Mouse (Mus musculus): Measurements from ENCODE around the gene Aftph.
"Not testable (repeated sequence)": the region's sequence is repeated elsewhere in the genome, so short reads cannot be mapped to it uniquely, and the experiment has no call there.

Gene Aftph

DNA sequence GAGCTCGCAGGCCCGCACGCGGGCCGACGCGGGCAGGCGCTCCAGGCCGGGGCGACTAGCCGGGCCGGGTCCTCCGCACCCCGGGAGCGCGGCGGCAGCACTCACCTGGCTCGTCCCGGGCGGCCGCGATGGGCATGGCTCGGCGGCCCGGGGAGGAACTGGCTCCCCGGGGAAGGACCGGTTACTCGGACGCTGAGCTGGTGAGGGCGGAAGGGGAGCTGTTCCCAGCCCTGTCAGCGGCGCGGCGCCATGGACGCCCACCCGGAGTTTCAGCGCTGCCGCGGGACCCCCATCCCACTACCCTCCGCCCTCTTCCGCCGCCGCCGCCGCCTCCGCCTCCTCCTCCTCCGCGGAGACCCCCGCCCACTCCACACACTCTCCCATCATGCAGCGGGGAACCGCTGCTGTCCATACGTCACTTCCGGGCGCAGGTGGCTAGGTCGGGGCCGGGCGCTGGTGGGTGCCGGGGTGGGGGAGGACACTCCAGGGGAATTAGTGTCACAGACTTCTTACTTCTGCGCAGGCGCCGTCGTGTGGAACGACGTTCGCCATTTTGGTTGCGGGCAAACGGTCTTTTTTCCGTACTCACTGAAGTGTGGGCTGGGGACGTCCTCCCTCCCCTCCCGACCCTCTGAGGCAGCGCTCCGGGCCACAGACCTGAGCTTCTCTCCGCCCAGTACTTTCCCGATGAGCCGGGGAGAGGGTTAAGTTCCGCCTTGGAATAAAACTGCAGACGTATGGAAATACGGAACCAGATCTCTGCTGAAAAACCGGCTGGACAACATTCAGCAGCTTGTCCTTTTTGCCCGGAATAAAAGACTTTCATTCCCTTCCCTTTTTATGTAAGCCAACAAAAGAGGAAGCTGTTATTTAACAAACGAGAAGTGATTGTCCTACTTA is at the start of gene Aftph:
Aftph (minus strand) TSS at position 389 of the 900 bp plus-strand sequence.
- DNase-seq, result peak; percentile 98

DNA sequence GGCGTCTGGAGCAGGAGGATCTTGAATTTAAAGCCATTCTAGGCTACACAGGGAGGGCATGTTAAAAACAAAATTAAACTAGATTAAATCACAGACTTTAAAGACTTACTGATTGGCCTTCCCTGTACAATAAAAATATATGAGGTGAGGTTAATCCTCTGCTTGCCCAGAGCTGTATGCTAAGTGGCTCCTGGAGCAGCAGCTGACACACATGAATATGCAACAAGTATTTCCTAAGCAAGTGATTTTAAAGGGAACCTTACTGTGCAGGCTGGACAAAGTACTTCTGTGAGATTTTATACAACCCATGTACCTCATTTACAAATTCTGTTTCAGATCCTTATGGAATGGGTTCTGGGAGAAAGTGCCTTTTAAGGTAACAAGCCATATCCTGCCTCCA is 47.6 kb upstream of the Aftph start:
- DNase-seq, result no peak

DNA sequence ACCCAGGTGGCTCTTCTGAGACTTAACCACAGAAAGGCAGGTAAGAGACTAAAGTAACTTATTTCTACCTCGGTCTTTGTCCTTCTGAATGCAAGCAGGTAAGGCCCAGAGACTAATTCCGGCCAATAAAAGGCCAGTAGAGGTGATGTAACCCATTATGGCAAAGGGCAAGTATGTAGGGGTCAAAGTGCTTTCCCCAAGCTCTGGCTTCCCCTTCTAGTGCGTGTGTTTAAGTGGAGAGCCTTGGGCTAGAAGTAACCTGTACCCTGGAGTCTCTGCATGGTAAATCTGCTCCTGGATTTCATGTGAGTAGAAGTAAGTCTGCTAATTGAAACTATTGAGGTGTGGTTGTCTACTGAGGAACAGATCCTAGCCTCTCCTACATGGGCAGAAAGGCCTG is 46.7 kb upstream of the Aftph start:
- no peak for DNase-seq

DNA sequence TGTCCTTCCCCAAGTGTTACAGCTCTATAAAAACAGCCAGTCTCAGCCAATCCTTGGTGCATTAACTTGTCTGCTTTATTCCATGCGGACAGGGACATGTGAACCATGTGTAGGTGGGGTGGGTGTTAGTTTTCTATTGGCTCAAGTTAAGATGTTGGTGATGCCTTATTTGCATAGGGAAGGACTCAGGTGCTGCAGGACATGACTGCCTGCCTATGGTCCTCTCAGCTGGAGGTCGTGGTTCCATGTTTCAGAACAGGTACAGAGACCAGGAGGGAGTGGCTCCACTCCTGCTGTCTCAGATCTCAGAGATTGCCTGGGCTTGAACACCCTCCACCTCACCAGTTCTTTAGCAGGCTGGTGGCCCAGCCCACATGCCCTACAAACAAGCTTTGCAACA is 44.8 kb upstream of the Aftph start:
- DNase-seq, result no peak

DNA sequence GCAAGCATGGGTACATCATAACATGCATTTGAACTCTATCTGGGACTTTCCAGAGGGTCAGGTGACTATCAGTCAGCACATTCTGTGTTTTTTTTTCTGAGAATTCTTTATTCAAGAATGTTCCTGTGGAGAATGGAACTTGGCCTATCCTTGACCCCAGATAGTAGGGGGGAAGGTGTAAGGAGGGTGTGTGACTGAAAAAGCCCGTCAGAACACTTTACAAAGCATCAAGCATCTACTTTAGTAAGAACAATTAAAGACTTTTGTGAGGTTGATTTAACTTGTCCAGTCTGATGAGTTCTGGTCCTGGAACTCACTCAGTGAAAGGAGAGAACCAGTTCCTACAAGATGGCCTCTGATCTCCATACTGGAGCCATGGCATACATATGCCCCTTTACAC is 43.8 kb upstream of the Aftph start:
- no peak for DNase-seq

DNA sequence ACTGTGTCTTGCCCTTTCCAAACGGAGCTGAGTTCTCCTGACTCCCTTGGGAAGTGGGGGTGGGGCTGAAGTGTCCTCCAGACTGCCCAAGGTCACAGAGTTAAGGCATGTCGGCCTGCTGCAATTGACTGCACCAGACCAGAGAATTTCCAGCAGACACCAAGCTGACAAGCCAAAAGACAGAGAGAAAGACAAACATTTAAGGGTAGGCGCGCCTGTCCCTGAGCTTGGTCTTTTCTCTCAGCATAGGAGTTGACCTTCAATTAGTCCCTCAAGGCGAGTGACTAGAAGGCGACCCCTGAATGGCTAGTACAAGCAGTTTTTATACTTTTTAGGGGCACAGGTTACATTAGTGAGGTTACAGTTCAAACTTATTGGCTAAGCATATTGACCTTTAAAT is 43.4 kb upstream of the Aftph start:
- no peak for DNase-seq

DNA sequence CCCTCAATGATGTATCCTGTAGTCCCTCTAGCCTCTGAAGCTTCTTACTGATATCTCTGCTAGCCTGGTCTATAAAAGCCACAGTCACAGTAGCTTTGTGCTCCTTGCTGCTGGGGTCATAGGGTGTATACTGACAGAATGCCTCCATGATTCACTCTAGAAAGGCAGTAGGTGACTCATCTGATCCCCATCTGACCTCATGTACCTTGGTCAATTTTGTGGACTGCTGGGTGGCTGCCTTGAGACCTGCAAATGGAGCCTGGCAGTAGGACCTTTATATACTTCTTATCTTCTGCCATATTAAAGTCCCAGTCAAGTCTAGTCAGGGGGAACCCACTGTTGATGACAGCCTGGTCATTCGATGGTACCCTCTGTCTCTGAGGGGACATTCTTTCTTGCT is 42.1 kb upstream of the Aftph start:
- DNase-seq, result no peak

DNA sequence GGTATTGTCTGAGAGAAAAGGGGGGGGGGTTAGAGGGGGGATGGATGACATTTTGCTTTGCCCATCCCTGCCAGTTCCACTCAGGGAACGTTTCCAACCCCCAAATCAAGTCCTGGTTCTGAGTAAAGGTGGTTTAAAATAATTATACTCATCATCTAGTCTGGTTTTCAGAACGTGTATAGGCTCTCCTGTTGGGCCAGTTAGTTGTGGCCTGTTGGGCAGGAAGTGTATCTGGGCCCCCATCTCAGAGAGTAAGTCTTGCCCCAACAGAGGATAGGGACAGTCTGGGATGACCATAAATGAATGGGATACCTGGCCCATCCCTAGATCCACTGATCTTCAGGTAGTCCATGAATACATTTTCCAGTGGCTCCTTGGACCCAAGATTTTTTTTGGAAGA is 41.2 kb upstream of the Aftph start:
- no peak for DNase-seq

DNA sequence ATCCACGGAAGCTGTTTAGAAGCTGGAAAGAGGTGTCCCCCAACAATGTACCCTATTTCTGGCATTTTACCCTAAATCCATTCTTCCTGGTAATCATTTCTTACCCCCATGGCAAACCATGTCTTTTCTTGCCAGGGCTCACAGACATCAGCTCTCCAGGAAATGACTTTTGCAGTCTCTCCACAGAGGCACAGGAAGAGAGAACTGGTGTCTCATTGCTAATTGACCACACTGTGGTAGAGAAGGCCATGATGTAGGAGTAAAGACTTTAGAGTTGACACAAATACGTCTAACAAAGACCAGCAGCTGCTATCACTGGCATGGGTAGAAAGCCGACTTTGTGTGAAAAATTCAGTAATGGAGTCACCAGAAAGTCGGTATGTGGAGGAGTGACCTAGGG is 38.9 kb upstream of the Aftph start:
- no peak for DNase-seq

DNA sequence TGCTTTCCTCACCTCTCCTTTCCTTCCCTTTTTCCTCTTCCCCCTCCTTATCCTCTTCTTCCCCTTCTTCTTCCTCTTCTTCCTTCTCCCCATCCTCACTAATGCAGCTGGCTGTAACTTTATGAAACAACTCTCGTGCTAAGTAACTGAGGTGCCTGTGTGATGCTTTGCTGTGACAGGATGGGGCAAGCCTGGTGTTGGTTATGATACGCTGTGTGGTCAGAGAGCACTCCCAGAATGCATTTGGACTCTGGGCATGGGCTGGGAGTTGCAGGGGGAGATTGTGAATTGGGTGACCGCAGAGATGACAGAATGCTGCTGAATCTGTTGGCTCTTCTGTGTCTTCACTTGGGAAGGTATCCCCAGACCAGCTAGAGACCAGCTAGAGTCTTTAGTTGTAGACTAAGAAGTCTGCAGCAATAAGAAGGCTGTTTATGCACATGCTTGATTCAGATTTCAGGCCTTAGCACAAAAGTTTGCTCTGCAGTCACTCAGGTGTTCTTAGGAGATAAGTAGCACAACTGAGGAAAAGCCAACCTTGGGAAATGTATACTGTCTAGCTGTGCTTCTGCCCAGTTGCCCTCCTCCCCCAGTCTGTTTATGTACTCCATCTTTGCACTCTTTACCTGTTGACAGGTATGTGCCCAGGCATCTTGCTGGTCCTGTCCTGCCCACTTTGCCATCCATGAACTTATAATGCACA is 37.6 kb upstream of the Aftph start:
- DNase-seq, result peak; percentile 23

DNA sequence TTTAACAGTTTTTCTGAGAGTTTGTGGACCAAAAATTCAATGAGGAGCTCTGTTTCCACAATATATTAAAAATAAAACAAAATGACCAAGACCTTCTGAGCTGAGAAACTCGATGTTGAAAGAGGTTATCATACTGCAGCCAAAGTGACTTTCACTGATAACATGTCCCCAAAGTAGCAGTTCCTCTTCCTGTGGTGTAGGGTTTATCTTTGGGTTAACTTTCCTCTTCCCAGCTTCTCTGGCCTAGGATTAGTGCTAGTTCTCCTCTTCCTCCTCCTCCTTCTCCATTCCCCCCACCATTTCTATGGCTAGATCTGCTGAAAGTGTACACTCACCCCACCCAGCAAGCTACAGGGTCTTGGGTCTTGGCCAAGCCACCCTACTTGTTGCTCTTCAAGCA is 36.9 kb upstream of the Aftph start:
- DNase-seq, result no peak

DNA sequence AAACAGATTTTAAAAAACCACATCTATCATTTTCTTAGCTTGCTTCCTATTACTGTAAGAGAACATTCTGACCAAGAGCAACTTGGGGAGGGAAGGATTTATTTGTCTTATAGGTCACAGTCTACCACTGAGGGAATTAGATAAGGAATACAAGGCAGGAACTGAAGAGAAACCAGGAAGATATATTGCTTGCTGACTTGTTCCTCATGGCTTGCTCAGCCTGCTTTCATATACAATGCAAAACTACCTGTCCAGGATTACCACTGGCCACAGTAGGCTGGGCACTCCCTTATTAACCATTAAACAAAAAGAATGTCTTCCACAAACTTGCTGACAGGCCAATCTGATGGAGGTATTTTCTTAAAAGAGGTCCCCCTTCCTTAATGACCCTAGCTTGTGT is 35.3 kb upstream of the Aftph start:
- DNase-seq, result no peak

DNA sequence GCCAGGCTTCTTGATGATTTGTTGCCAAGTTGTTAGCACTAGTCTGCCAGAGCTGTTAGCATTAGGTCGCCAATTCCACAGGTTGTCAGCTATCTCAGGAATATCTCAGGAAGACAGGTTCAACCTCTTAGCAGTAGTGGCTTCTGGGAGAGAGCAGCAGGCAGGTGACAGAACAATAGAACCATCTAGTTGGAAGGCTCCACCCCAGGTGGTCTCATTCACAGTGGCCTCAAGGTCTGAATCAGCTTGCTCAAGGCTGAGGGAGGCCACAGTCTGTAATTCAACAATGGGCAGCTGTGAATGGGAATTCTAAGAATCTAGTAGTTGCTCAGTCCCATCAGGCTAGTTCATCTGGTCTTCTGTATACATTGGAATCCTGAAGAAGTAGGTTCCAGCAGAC is 31.3 kb upstream of the Aftph start:
- DNase-seq, result no peak

DNA sequence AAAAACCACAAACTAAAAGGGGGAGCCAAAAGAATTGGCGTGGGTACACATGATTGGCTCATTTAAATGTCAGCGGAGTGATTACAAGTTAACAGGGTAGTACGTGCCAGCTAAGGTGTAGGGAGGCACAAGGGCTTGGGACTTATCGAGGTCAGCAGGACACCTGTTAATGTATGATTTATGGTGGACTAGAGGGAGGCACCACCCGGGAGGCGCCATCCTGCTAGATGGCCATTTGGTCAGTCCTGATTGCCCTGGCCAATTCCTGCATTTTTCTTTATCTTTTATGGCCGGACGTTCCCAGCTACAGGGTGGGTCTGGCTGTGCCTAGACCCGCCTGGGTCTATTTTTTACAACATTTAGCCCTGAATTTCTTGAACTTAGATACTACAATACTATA is 30.4 kb upstream of the Aftph start:
- not testable (repeated sequence) for DNase-seq

DNA sequence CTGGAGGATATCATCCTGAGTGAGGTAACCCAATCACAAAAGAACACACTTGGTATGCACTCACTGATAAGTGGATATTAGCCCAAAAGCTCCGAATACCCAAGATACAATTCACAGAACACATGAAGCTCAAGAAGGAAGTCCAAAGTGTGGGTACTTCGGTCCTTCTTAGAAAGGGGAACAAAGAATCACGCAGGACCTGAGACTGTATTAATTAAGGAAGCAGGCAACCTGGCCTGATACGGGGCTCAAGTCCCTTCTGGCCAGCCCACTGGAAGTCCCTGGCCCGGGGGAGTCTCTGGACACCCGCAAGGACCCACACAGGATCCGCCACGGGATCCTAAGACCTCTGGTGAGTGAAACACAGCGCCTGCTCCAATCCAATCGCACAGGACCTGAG is 20.6 kb upstream of the Aftph start:
- DNase-seq, result not testable (repeated sequence)

DNA sequence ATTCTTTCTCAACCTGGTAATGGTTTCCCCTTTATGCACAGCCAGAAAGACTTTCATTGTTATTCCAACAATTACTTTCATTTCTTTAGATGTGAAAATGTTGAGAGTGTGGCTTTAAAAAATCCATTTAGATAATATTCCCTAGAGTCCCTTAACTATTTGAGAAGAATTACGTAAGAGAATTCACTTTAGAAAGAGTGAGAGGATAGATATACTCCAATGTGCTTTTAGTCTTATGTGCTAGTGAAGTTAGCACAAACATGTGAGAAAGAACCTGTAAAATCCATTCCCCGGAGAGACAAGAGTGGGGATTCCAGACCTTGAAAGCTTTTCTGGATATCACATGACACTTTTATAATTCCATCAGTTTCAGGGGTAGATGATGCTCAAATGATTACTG is 9.2 kb upstream of the Aftph start:
- DNase-seq, result no peak

DNA sequence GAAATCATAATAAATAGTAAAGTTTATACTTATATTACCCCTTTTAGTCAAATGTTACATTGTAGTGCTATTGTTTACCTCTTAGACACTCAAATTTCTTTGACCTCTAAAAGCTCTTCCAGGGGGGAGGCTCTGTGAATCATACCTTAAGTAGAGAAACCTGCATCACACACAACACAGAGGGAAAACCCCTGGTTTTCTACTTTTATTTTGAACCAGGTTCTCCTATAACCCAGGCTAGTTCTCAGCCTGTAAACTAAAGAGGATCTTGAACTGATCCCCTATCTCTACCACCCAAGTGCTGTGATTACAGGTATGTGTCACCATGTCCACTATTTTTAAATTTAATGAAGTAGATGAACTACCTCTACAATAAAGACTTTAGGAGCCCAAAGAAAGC is 2.0 kb upstream of the Aftph start:
- DNase-seq, result no peak

DNA sequence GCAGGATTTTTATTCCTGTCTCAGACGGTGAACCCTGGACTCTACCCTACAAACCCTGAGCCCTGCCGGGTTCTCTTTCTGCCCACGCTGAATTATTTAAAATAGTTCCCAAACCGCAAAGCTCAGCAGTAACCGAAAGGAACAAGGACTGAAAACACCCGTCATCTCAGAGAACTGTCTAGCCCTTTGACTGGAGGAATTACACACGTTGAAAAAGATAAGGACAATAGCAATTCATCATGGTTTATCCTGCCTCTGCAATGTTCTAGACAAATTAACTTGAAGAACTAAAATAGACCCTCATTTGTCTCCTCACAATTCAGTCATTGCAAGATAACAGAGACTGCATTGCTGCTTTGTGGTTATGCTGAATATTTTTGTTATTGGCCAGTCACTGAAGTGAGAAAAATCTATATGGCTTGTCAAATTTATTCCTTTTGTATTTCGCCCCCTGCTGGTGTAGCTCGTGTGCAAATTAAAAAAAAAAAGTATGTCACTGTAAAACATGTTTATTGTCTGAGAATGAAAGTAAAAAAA is 1.0 kb upstream of the Aftph start:
- DNase-seq, result peak; percentile 68

DNA sequence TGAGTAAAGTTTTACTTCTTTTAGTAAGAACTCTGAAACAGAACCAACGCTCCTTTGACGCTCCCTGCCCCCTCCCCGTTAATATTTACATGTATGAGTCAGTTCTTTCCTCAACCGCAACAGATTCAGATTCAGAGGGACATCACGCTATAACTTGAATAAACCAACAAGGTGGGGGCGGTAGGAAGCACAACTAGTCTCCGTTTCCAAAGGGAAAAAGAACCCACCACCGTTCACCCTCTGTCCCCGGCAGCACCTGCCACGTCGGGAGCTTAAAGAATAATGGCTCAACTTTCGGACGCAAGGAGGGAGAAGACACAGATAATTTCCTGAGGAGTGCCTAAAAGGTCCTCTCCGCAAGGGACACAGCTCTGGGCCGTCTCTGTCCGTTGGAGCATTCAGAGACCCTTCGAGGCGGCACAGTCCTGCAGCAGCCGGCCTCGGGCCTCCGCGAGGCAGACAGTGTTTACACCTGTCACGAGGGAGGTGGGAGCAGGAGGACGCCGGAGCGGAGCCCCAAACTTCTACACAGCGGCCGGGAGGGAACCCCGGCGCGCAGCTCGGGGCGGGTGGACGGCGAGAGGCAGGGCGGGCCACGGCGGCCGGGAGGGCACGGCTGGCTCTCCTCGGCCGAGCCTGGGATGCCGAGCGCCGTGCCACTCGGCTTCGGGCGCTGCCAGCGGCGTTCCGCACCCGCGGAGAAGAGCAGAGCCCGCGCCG is 748 bp downstream of the Aftph start:
- DNase-seq, result peak; percentile 72

DNA sequence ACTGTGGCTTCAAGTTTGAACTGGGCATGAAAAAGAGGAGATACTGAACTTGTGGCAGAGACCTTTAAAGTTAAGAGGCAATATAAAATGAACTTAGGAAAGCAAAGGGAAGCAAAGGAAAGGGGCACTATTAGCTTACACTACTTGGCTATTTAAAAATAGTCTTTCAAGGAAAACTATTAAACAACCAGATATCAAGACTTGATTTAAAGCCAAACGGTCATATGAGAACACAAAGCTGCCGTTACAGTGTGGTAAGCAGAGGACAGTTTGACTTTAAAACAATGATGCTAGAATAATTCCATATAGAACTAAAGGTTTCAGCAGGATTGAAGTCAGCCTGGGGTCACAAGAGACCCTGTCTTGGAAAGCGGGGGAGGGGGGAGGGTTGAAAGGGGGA is 7.3 kb downstream of the Aftph start:
- no peak for DNase-seq

DNA sequence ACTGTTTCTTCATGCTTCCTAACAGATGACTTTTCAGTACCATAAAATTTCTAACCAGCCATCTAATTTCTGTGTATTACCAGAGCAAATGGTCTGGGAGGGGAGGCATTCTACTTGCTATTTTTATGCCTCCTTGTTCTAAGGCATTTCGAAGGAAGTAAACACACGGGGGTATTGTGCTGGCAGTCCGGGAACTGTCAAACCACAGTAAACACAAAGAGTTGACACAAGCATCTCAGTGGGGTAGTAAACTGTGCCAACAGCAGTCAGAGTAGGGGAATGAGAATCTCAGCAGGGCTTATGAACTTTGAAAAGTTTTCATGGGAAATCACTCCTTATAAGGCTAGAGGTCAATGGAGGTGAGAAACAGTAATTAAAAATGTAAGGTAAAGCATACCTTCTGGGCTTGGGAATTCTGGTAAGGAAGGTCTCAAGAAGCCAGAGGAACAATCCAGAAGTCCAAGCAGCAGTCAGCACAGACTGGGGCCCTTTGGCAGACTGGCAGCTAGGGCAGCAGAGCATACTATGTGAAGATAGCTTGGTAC is 7.8 kb downstream of the Aftph start:
- DNase-seq, result no peak

DNA sequence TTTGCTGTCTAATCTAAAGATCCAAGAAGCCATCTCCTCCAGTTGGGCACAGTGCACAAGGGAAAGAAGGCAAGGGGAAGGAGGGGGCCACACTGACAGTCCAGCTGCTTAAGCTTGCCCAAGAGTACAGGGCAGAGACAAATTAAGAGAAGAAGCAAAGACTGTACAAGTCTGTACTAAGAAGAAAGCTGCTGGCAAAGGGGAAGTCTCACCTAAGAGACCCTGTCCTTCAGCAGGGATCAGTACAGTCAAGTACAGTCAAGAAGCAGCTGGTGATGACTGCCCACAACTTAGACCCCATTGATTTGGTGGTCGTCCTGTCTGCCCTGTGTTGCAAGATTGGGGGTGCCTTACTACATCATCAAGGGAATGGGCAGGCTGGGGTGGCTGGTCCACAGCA is 12.0 kb downstream of the Aftph start:
- no peak for DNase-seq

DNA sequence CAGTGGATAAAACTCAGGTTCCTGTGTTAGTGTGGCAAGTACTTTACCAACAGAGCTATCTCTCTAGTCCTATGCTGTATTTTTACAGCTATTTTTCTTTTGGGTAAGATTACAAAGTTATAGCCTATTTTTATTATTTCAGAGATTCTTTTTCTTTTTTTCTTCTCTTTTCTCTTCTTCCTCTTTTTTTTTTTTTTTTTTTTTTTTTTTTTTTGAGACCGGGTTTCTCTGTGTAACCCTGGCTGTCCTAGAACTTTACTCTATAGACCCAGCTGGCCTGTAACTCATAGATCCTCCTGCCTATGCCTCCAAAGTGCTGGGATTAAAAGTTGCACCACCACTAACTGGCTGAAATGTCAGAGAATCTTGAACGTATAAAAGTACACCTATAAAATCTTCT is 13.3 kb downstream of the Aftph start:
- no peak for DNase-seq

Measured in liver (tissue).